Mouse (Mus musculus) limb, embryonic 11.5 days (tissue): ENCODE data around the gene Susd6. TPM values are rescaled to one million over a fixed set of nuclear protein-coding genes. Genes with fewer than 3 reads are reported as not detected.

Source experiments
- ATAC-seq: fragments of 200-750 bp; cut with Nextera tagmentation; 2 replicates; pipeline ENCODE4 v1.8.0; 2017; ENCODE audit warnings: low read depth; ENCODE audit not compliant: insufficient number of reproducible peaks, low FRiP score, low TSS enrichment
- DNase-seq: peaks from one replicate; pipeline ENCODE4 v3.0.0-alpha.2; 2015; ENCODE audit warnings: low spot score
- H3K27ac ChIP-seq: fragments of 300-500 bp; sonication (generic); replicated peaks from 2 replicates; pipeline ENCODE4 v1.5.1; 2014; ENCODE audit warnings: low read depth, mild to moderate bottlenecking, low read length
- H3K27me3 ChIP-seq: fragments of 300-500 bp; sonication (generic); 2 replicates; pipeline ENCODE4 v1.6.1; 2014; ENCODE audit warnings: mild to moderate bottlenecking, low read length, mixed read lengths; ENCODE audit not compliant: control insufficient read depth, insufficient read depth
- H3K36me3 ChIP-seq: fragments of 300-500 bp; sonication (generic); 2 replicates; pipeline ENCODE4 v1.6.1; 2014; ENCODE audit warnings: mild to moderate bottlenecking, low read length, moderate library complexity, mixed read lengths; ENCODE audit not compliant: control insufficient read depth, insufficient read depth
- H3K4me1 ChIP-seq: fragments of 300-500 bp; sonication (generic); 2 replicates; pipeline ENCODE4 v1.6.1; 2014; ENCODE audit warnings: low read length, mixed read lengths; ENCODE audit not compliant: control insufficient read depth, insufficient read depth
- H3K4me2 ChIP-seq: fragments of 300-500 bp; sonication (generic); 2 replicates; pipeline ENCODE4 v1.6.1; 2014; ENCODE audit warnings: low read depth, mild to moderate bottlenecking, moderate library complexity; ENCODE audit not compliant: severe bottlenecking
- H3K4me3 ChIP-seq: fragments of 300-500 bp; sonication (generic); 2 replicates; pipeline ENCODE4 v1.5.1; 2014; ENCODE audit warnings: low read depth, low read length
- H3K9ac ChIP-seq: fragments of 300-500 bp; sonication (generic); 2 replicates; pipeline ENCODE4 v1.6.1; 2014; ENCODE audit warnings: mild to moderate bottlenecking, low read length
- H3K9me3 ChIP-seq: fragments of 300-500 bp; sonication (generic); 2 replicates; pipeline ENCODE4 v1.6.1; 2016; ENCODE audit warnings: low read length; ENCODE audit not compliant: control insufficient read depth
- WGBS: fragments of 180-500 bp; shearing (Covaris S2); extraction: QIAGEN DNeasy Blood & Tissue Kit; methylation state at CpG from one replicate; pipeline ENCODE4 v1.1.7; 2014; 5-methylcytosine and 5-hydroxymethylcytosine counted together
- polyA plus RNA-seq: library from polyadenylated mRNA; unstranded; fragments of >200 nt; fragmentation: Nextera tagmentation; extraction: Ambion mirVana; gene quantifications from 2 replicates; pipeline ENCODE4 v1.2.1, GENCODE M21; 2014

Susd6 gene
- polyA plus RNA-seq, 1 experiment from 2014 or later: 14.3 TPM

- Histone ChIP-seq H3K4me1 (no peaks in the 10 kb centered on the region), H3K4me2 (no peak overlapping the region), H3K27me3 (no peaks in the 10 kb centered on the region), H3K36me3 (no peaks in the 10 kb centered on the region), H3K27ac (no peak overlapping the region), H3K4me3 (no peak overlapping the region), H3K9me3 (no peaks in the 10 kb centered on the region), H3K9ac (no peak overlapping the region)
- DNase-seq: no peak
- 94% methylated on average over 3 of the region's 3 CpGs for WGBS
- no peak for ATAC-seq
Observed at GRCm38 (mm10) chr12:80800156-80800555, 9.8 kb downstream of the Susd6 start.

GRCm38 (mm10) chr12:80801443-80801842, 11.1 kb downstream of the Susd6 start:
- Histone ChIP-seq H3K27me3 (no peaks in the 10 kb centered on the region), H3K9ac (no peak overlapping the region), H3K36me3 (no peaks in the 10 kb centered on the region), H3K4me1 (no peaks in the 10 kb centered on the region), H3K4me2 (no peak overlapping the region), H3K27ac (no peak overlapping the region), H3K4me3 (no peak overlapping the region), H3K9me3 (no peaks in the 10 kb centered on the region)
- ATAC-seq: no peak
- no peak for DNase-seq
- 97% methylated on average over 1 of the region's 1 CpGs for WGBS

GRCm38 (mm10) chr12:80803924-80804323, 13.6 kb downstream of the Susd6 start:
- Histone ChIP-seq H3K4me2 (no peak overlapping the region), H3K9me3 (no peaks in the 10 kb centered on the region), H3K27me3 (no peaks in the 10 kb centered on the region), H3K4me1 (peaks cover 2% of the 10 kb centered on the region; the same call in 1 of the 2 replicates), H3K4me3 (no peak overlapping the region), H3K36me3 (no peaks in the 10 kb centered on the region), H3K27ac (no peak overlapping the region), H3K9ac (no peak overlapping the region)
- 71% methylated on average over 3 of the region's 3 CpGs for WGBS
- ATAC-seq: no peak
- DNase-seq: no peak

DNA sequence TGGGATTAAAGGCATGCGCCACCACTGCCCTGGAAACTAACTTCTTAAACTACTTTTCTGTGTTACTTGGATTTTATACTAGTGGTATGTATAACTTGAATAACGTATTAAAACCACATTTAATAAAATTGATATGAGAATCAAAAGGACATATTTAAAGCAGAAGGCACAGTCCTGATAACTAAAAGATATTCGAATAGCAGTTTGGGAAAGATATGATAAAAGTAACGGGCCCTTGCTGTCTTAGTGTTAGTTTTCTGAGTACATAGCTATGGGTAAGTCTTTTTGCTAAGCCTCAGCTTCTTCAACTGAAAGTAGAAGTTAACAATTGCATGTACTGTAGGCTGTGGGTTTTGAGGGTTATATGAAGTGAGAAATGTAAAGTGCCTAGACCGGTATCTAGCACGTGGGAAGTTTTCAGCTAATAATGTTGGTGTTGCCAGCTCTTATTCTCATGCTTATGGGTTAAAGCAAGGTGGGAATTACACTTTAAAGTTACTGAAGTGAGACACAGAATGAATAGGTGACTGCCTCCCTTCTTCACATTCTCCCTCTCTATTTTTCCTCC, 14.6 kb downstream of the Susd6 start:
- no peak overlapping the region for H3K27ac ChIP-seq
- no peak overlapping the region for H3K4me3 ChIP-seq
- no peak for DNase-seq
- H3K4me2 ChIP-seq: no peak overlapping the region
- H3K4me1 ChIP-seq: peaks cover 2% of the 10 kb centered on the region; the same call in 1 of the 2 replicates
- 88% methylated on average over 6 of the region's 6 CpGs for WGBS
- H3K9me3 ChIP-seq: no peaks in the 10 kb centered on the region
- H3K36me3 ChIP-seq: no peaks in the 10 kb centered on the region
- no peak for ATAC-seq
- H3K27me3 ChIP-seq: no peaks in the 10 kb centered on the region
- H3K9ac ChIP-seq: no peak overlapping the region

- Histone ChIP-seq H3K27me3 (no peaks in the 10 kb centered on the region), H3K9me3 (no peaks in the 10 kb centered on the region), H3K36me3 (no peaks in the 10 kb centered on the region), H3K4me1 (peaks cover 2% of the 10 kb centered on the region; the same call in 1 of the 2 replicates), H3K4me2 (no peak overlapping the region), H3K9ac (no peak overlapping the region), H3K27ac (no peak overlapping the region), H3K4me3 (no peak overlapping the region)
- DNase-seq: no peak
- WGBS: 14% methylated on average over 2 of the region's 2 CpGs
- no peak for ATAC-seq
Observed at GRCm38 (mm10) chr12:80807451-80808085, 17.3 kb downstream of the Susd6 start.

- Histone ChIP-seq H3K4me2 (no peak overlapping the region), H3K27ac (no peak overlapping the region), H3K36me3 (no peaks in the 10 kb centered on the region), H3K4me3 (no peak overlapping the region), H3K9ac (no peak overlapping the region), H3K9me3 (no peaks in the 10 kb centered on the region), H3K4me1 (peaks cover 2% of the 10 kb centered on the region; the same call in 1 of the 2 replicates), H3K27me3 (no peaks in the 10 kb centered on the region)
- 85% methylated on average over 2 of the region's 2 CpGs for WGBS
- DNase-seq: no peak
- ATAC-seq: no peak
Observed at GRCm38 (mm10) chr12:80810005-80810404, 19.7 kb downstream of the Susd6 start.

- ATAC-seq (no peak), DNase-seq (no peak)
- no peaks in the 10 kb centered on the region for H3K27me3 ChIP-seq
- H3K36me3 ChIP-seq: no peaks in the 10 kb centered on the region
- no peaks in the 10 kb centered on the region for H3K9me3 ChIP-seq
- H3K4me2 ChIP-seq: no peak overlapping the region
- no peak overlapping the region for H3K27ac ChIP-seq
- H3K9ac ChIP-seq: no peak overlapping the region
- H3K4me1 ChIP-seq: peaks cover 2% of the 10 kb centered on the region; the same call in 1 of the 2 replicates
- 61% methylated on average over 6 of the region's 6 CpGs for WGBS
- no peak overlapping the region for H3K4me3 ChIP-seq
Observed at GRCm38 (mm10) chr12:80811646-80812509, 21.6 kb downstream of the Susd6 start.

DNA sequence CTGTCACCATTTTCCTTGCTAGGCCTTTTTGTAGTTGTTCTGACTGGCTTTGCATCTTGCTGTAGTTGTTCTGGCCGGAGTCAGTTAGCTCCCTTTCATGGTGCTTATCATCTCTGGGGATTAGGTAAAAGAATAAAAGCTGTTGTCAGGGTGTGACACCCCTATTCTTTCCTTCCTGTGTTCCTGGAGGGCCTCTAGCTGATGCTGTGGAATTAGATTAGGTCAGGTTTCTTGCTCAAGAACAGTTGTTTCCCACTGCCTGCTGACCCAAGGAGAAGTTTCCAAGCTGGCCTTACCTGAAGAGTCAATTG, 22.2 kb downstream of the Susd6 start:
- DNase-seq (no peak), ATAC-seq (no peak)
- Histone ChIP-seq H3K4me3 (no peak overlapping the region), H3K4me2 (no peak overlapping the region), H3K9ac (no peak overlapping the region), H3K36me3 (no peaks in the 10 kb centered on the region), H3K9me3 (no peaks in the 10 kb centered on the region), H3K27me3 (no peaks in the 10 kb centered on the region), H3K4me1 (peaks cover 2% of the 10 kb centered on the region; the same call in 1 of the 2 replicates), H3K27ac (no peak overlapping the region)
- WGBS: 87% methylated on average over 1 of the region's 1 CpGs
